Mouse (Mus musculus) embryonic facial prominence, embryonic 14.5 days (tissue): ENCODE measurements around the gene Sc5d. TPM values are rescaled to one million over a fixed set of nuclear protein-coding genes. Genes with fewer than 3 reads are reported as not detected.

ENCODE experiments used
- ATAC-seq: fragments of 200-750 bp; cut with Nextera tagmentation; 2 replicates; pipeline ENCODE4 v1.8.0; 2017; ENCODE audit warnings: low read depth, moderate number of reproducible peaks, moderate TSS enrichment
- DNase-seq: peaks from one replicate; pipeline ENCODE4 v3.0.0-alpha.2; 2015; ENCODE audit warnings: low spot score
- H3K27ac ChIP-seq: fragments of 300-500 bp; sonication (generic); replicated peaks from 2 replicates; pipeline ENCODE4 v1.5.1; 2014; ENCODE audit warnings: low read depth, mild to moderate bottlenecking, low read length, moderate library complexity
- H3K27me3 ChIP-seq: fragments of 300-500 bp; sonication (generic); replicated peaks from 2 replicates; pipeline ENCODE4 v1.6.1; 2014; ENCODE audit warnings: low read length; ENCODE audit not compliant: control insufficient read depth, insufficient read depth
- H3K36me3 ChIP-seq: fragments of 300-500 bp; sonication (generic); 2 replicates; pipeline ENCODE4 v1.6.1; 2014; ENCODE audit warnings: low read length, mixed read lengths; ENCODE audit not compliant: control insufficient read depth, insufficient read depth
- H3K4me1 ChIP-seq: fragments of 300-500 bp; sonication (generic); 2 replicates; pipeline ENCODE4 v1.6.1; 2014; ENCODE audit warnings: antibody characterized with exemption, low read length; ENCODE audit not compliant: control insufficient read depth, insufficient read depth
- H3K4me2 ChIP-seq: fragments of 300-500 bp; sonication (generic); 2 replicates; pipeline ENCODE4 v1.6.1; 2014; ENCODE audit warnings: low read depth, mild to moderate bottlenecking, low read length, moderate library complexity, mixed read lengths
- H3K4me3 ChIP-seq: fragments of 300-500 bp; sonication (generic); 2 replicates; pipeline ENCODE4 v1.5.1; 2014; ENCODE audit warnings: low read depth, mild to moderate bottlenecking, low read length
- H3K9ac ChIP-seq: fragments of 300-500 bp; sonication (generic); 2 replicates; pipeline ENCODE4 v1.6.1; 2014; ENCODE audit warnings: low read depth, mild to moderate bottlenecking, low read length, moderate library complexity, mixed read lengths
- H3K9me3 ChIP-seq: fragments of 300-500 bp; sonication (generic); 2 replicates; pipeline ENCODE4 v1.6.1; 2016; ENCODE audit warnings: low read length; ENCODE audit not compliant: control insufficient read depth
- whole genome bisulfite sequencing: fragments of 180-500 bp; shearing (Covaris S2); extraction: QIAGEN DNeasy Blood & Tissue Kit; methylation state at CpG from one replicate; pipeline ENCODE4 v1.1.7; 2014; 5-methylcytosine and 5-hydroxymethylcytosine counted together
- polyA plus RNA-seq: library from polyadenylated mRNA; unstranded; fragments of >200 nt; fragmentation: Nextera tagmentation; extraction: Ambion mirVana; gene quantifications from 2 replicates; pipeline ENCODE4 v1.2.1, GENCODE M21; 2014

Gene Sc5d
- polyA plus RNA-seq, 1 experiment from 2014 or later, result 32.3 TPM

DNA sequence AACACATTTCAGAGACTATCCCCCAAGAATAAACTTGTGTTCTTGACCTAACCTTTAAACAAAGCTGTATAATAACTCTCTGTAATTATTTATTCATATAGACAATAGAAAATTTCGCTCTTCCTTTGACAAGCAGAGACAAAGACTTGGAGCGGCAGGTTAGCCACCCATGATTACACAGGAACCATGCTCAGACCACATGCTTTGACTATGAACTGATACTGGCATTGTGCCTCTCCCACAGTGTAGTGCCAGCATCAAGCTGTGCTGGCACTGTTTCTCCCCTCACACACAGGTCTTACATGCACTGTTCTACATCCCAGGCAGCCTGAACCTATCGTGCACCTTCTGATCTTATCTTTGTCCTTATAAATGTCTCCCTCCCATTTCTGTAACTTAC, 23.0 kb downstream of the Sc5d start:
- no peaks in the 10 kb centered on the region for H3K36me3 ChIP-seq
- no peaks in the 10 kb centered on the region for H3K27me3 ChIP-seq
- H3K9me3 ChIP-seq, result no peaks in the 10 kb centered on the region
- H3K4me2 ChIP-seq, result 0 out of 2 replicates have a peak overlapping the region, but pooled peaks have one; percentile 35
- no peak overlapping the region for H3K4me3 ChIP-seq
- H3K27ac ChIP-seq, result no peak overlapping the region
- 93% methylated on average over 3 of the region's 3 CpGs for WGBS
- no peak for DNase-seq
- ATAC-seq, result 0 out of 2 replicates have a peak, but pooled peaks have one; percentile 62
- no peak overlapping the region for H3K9ac ChIP-seq
- H3K4me1 ChIP-seq, result peaks cover 5% of the 10 kb centered on the region; the same call in 1 of the 2 replicates

- no peaks in the 10 kb centered on the region for H3K9me3 ChIP-seq
- H3K9ac ChIP-seq, result no peak overlapping the region
- H3K4me1 ChIP-seq, result peaks cover 5% of the 10 kb centered on the region; the same call in 1 of the 2 replicates
- peak overlapping the region; percentile 35; the same call in 1 of the 2 replicates for H3K4me2 ChIP-seq
- DNase-seq (peak; percentile 87), ATAC-seq (peak; percentile 67; the same call in 1 of the 2 replicates)
- H3K27ac ChIP-seq, result no peak overlapping the region; the same call in 1 of the 2 replicates
- H3K4me3 ChIP-seq, result no peak overlapping the region
- H3K36me3 ChIP-seq, result no peaks in the 10 kb centered on the region
- no peaks in the 10 kb centered on the region for H3K27me3 ChIP-seq
- WGBS, result 23% methylated on average over 11 of the region's 11 CpGs
These were observed 23.5 kb downstream of the Sc5d start for GRCm38 (mm10) chr9:42240583-42240992.

DNA sequence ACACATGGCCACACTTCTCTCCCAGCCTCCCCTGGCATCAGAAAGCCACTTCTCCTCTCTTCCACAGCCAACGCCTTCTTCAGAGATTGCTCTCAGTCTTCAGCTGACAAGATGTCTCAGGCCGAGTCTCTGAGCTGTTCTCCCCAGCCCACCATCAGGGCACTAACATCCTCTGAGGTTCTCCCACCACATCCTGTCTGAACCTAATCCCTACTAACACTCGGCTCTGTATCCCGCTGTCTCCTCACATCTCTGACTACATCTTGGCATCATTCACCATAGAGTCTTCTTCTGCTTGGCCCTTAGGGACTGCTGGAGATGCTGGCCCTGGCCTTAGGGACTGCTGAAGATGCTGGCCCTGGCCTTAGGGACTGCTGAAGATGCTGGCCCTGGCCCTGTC, 25.2 kb downstream of the Sc5d start:
- WGBS, result 87% methylated on average over 4 of the region's 4 CpGs
- Histone ChIP-seq H3K9me3 (no peaks in the 10 kb centered on the region), H3K4me3 (no peak overlapping the region), H3K27me3 (no peaks in the 10 kb centered on the region), H3K36me3 (no peaks in the 10 kb centered on the region), H3K4me2 (no peak overlapping the region), H3K9ac (no peak overlapping the region), H3K4me1 (peaks cover 5% of the 10 kb centered on the region; the same call in 1 of the 2 replicates), H3K27ac (no peak overlapping the region)
- ATAC-seq, result no peak
- DNase-seq, result no peak

DNA sequence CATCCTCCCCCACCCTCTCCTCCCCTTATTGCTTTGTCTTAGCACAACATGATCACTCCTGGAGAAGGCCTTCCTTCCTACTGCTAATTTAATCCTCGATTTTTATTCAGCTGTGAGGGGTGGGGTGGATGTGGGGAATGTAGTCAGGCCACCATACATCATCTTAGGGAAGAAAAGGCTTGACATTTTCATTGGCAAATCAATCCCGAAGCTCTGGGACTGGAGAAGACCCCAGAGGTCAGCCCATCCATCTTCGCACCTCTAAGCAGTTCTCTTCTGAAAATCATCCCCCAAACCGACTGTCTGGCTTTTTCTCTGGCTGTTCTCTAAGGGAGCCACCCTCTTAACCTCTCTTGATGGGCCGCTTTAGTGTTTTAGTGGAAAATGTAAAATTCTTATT, 32.9 kb downstream of the Sc5d start:
- Histone ChIP-seq H3K9me3 (no peaks in the 10 kb centered on the region), H3K4me3 (no peak overlapping the region), H3K4me2 (no peak overlapping the region), H3K9ac (no peak overlapping the region), H3K36me3 (no peaks in the 10 kb centered on the region), H3K27me3 (no peaks in the 10 kb centered on the region), H3K4me1 (no peaks in the 10 kb centered on the region), H3K27ac (no peak overlapping the region)
- WGBS, result 58% methylated on average over 5 of the region's 5 CpGs
- no peak for ATAC-seq
- no peak for DNase-seq

DNA sequence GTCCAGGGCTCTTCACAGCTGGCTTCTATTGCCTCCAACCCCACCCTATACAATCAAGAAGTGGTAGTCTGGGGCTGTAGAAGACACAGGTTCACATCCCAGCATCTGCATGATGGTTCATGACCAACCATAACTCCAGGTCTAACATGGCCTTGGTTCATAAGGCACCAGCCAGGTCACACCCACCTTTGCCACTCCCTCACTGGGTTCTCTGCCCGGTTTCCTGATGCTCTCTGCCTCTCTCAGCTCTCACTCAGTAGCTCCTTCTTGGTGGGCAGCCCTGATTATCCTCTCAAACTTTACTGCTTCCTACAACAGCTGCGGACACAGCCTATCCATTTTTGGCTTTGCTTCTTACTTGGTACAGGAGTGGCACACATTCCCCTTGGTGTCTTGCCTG, 33.7 kb downstream of the Sc5d start:
- Histone ChIP-seq H3K4me1 (no peaks in the 10 kb centered on the region), H3K36me3 (no peaks in the 10 kb centered on the region), H3K4me2 (no peak overlapping the region), H3K9ac (no peak overlapping the region), H3K27me3 (no peaks in the 10 kb centered on the region), H3K27ac (no peak overlapping the region), H3K4me3 (no peak overlapping the region), H3K9me3 (no peaks in the 10 kb centered on the region)
- no peak for DNase-seq
- 97% methylated on average over 2 of the region's 2 CpGs for WGBS
- no peak for ATAC-seq

DNA sequence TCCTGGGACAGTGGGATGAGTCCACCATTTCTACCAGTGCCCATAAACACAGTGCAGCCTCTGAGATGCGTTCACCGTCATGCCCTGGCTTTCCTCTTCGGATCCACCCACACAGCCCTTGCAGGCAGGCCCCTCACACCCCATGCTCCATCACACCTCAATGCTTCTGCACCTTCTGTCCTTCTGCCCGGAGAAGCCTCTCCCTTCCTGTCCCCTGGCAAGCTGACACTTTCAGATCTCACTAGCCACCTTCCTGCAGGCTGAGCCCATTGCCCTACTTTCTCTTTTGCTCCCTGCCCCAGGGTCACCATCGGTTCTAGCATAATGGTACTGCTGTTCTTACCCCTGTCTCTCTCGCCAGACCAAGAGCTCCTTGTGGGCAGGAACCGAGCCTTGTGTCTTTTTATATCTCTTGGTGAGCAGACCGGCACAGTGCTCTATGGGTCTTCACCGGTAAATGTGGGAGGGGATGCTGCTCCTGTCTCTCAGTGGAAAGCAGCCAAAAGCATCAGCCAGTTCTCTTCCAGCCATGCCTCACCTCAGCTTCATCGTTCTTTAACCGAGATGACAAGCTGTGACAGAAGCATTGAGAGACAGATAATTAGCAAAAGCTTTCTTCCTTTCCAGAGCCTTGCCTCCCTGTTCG, 34.5 kb downstream of the Sc5d start:
- Histone ChIP-seq H3K27ac (no peak overlapping the region), H3K9ac (no peak overlapping the region), H3K4me1 (no peaks in the 10 kb centered on the region), H3K27me3 (no peaks in the 10 kb centered on the region), H3K9me3 (no peaks in the 10 kb centered on the region), H3K4me2 (no peak overlapping the region), H3K4me3 (no peak overlapping the region), H3K36me3 (no peaks in the 10 kb centered on the region)
- 64% methylated on average over 12 of the region's 12 CpGs for WGBS
- no peak for DNase-seq
- ATAC-seq, result no peak

DNA sequence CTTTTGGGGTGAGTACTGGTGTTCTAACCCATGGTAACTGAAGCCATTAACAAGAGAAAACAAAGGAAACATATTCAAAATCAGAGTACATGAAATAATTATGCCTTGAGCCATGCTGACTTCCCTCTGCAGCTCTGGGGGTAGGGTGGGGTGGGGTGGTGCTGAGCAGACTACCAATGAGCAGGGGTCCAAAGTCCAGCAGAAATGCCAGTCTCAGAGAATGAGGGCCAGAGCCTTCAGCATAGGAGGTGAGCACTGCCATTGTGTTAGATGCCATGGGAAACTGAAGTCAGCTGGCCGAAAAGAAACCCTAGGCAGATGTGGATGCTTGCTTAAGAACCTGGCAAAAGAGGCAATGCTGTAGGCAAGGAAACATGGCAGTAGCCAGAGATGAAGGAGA, 36.3 kb downstream of the Sc5d start:
- ATAC-seq (no peak), DNase-seq (no peak)
- no peak overlapping the region for H3K4me3 ChIP-seq
- no peaks in the 10 kb centered on the region for H3K4me1 ChIP-seq
- no peak overlapping the region for H3K9ac ChIP-seq
- no peaks in the 10 kb centered on the region for H3K9me3 ChIP-seq
- H3K27me3 ChIP-seq, result no peaks in the 10 kb centered on the region
- no peak overlapping the region for H3K4me2 ChIP-seq
- H3K36me3 ChIP-seq, result no peaks in the 10 kb centered on the region
- WGBS, result 88% methylated on average over 1 of the region's 1 CpGs
- no peak overlapping the region for H3K27ac ChIP-seq

DNA sequence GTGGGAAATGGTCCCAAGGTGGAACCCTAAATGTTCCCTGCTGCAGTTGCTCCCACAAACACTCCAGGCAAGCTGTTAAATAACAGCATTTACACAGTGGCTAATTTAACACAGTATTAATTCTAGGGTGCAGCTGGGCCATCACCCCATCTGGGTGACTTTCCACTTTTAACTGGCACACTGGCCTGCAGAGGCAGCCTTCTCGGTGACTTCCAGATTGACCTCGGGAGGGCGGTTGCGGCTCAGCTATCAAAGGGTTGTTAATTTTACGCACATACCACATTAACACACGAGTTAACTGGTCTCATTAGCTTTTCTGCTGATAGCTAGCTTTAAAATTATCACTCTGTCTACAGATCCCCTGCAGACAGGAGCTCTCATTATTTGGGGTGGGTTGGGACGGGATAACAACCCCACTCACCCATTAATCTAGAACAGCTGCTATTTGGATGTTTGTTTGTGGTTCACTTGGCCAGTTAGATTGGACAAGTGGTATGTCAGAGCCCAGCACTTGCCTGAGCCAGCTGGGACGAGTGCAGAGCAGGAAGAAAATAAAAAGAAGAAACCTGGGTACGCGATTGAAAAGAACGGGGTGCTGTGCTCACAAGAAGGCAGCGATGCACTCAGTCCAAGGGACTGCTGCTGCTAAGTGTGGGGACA, 44.9 kb downstream of the Sc5d start:
- 53% methylated on average over 12 of the region's 12 CpGs for WGBS
- no peak overlapping the region for H3K9ac ChIP-seq
- H3K9me3 ChIP-seq, result no peaks in the 10 kb centered on the region
- DNase-seq (no peak), ATAC-seq (no peak)
- H3K36me3 ChIP-seq, result no peaks in the 10 kb centered on the region
- H3K27me3 ChIP-seq, result no peaks in the 10 kb centered on the region
- H3K4me3 ChIP-seq, result no peak overlapping the region
- no peak overlapping the region for H3K27ac ChIP-seq
- no peaks in the 10 kb centered on the region for H3K4me1 ChIP-seq
- H3K4me2 ChIP-seq, result no peak overlapping the region

DNA sequence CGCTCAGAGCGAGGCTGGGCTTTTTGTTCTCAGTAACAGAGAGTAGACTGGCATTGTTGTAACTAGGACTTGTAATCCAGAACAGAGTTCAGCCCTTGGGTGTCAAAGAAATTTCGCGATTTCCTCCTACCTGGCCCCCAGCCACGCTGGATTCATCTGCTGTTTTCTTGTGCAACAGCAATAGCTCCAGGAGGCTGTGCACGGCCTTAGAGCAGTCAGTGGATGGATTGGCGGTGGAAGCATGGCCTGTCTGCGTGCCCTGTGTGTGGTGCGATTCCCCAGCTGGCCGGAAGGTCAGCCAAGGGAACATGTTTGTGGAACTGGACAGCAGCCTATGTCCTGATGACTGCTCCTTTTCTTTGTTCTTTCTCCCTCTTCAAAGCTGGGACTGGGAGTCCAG, 46.4 kb downstream of the Sc5d start:
- DNase-seq, result peak; percentile 11
- Histone ChIP-seq H3K36me3 (no peaks in the 10 kb centered on the region), H3K27me3 (no peaks in the 10 kb centered on the region), H3K4me2 (no peak overlapping the region), H3K27ac (no peak overlapping the region), H3K9ac (no peak overlapping the region), H3K4me1 (no peaks in the 10 kb centered on the region), H3K9me3 (no peaks in the 10 kb centered on the region), H3K4me3 (no peak overlapping the region)
- 86% methylated on average over 10 of the region's 10 CpGs for WGBS
- ATAC-seq, result no peak
